Mouse (Mus musculus) heart, embryonic 11.5 days (tissue): Measurements from ENCODE around the gene Chmp6. TPM values are rescaled to one million over a fixed set of nuclear protein-coding genes. Genes with fewer than 3 reads are reported as not detected.

Source experiments
- ATAC-seq: fragments of 200-750 bp; cut with Nextera tagmentation; replicated peaks from 2 replicates; pipeline ENCODE4 v1.8.0; 2017; ENCODE audit warnings: moderate library complexity; ENCODE audit not compliant: insufficient number of reproducible peaks, low FRiP score, low TSS enrichment
- H3K27ac ChIP-seq: fragments of 300-500 bp; sonication (generic); 2 replicates; pipeline ENCODE4 v1.5.1; 2014; ENCODE audit warnings: mild to moderate bottlenecking, low read depth, low read length
- H3K27me3 ChIP-seq: fragments of 300-500 bp; sonication (generic); 2 replicates; pipeline ENCODE4 v1.6.1; 2014; ENCODE audit warnings: mild to moderate bottlenecking, low read length, mixed read lengths; ENCODE audit not compliant: control insufficient read depth, insufficient read depth
- H3K36me3 ChIP-seq: fragments of 300-500 bp; sonication (generic); 2 replicates; pipeline ENCODE4 v1.6.1; 2014; ENCODE audit warnings: mild to moderate bottlenecking, low read length, moderate library complexity, mixed read lengths; ENCODE audit not compliant: control insufficient read depth, insufficient read depth
- H3K4me1 ChIP-seq: fragments of 300-500 bp; sonication (generic); 2 replicates; pipeline ENCODE4 v1.6.1; 2014; ENCODE audit warnings: low read length; ENCODE audit not compliant: control insufficient read depth, insufficient read depth
- H3K4me2 ChIP-seq: fragments of 300-500 bp; sonication (generic); 2 replicates; pipeline ENCODE4 v1.6.1; 2014; ENCODE audit warnings: mild to moderate bottlenecking, moderate library complexity
- H3K4me3 ChIP-seq: fragments of 300-500 bp; sonication (generic); 2 replicates; pipeline ENCODE4 v1.5.1; 2014; ENCODE audit warnings: low read depth, low read length
- H3K9ac ChIP-seq: fragments of 300-500 bp; sonication (generic); 2 replicates; pipeline ENCODE4 v1.6.1; 2014; ENCODE audit warnings: mild to moderate bottlenecking, low read depth, low read length, moderate library complexity
- H3K9me3 ChIP-seq: fragments of 300-500 bp; sonication (generic); replicated peaks from 2 replicates; pipeline ENCODE4 v1.6.1; 2016; ENCODE audit warnings: low read length; ENCODE audit not compliant: control insufficient read depth
- WGBS: fragments of 180-500 bp; shearing (Covaris S2); extraction: QIAGEN DNeasy Blood & Tissue Kit; methylation state at CpG from one replicate; pipeline ENCODE4 v1.1.7; 2014; ENCODE audit not compliant: insufficient replicate concordance; 5-methylcytosine and 5-hydroxymethylcytosine counted together
- polyA plus RNA-seq: library from polyadenylated mRNA; unstranded; fragments of >200 nt; fragmentation: Nextera tagmentation; extraction: Ambion mirVana; gene quantifications from 2 replicates; pipeline ENCODE4 v1.2.1, GENCODE M21; 2014

Gene Chmp6
- polyA plus RNA-seq, 1 experiment from 2014 or later = 63.7 TPM

GRCm38 (mm10) chr11:119950535-119950934, 37.3 kb downstream of the Chmp6 start:
- ATAC-seq = no peak
- no peak overlapping the region for H3K4me3 ChIP-seq
- no peaks in the 10 kb centered on the region for H3K27me3 ChIP-seq
- WGBS = 83% methylated on average over 3 of the region's 3 CpGs
- H3K27ac ChIP-seq = no peak overlapping the region
- peaks cover 40% of the 10 kb centered on the region for H3K4me1 ChIP-seq
- no peak overlapping the region for H3K9ac ChIP-seq
- no peaks in the 10 kb centered on the region for H3K9me3 ChIP-seq
- H3K36me3 ChIP-seq = no peaks in the 10 kb centered on the region
- H3K4me2 ChIP-seq = no peak overlapping the region

- no peak for ATAC-seq
- Histone ChIP-seq H3K27me3 (no peaks in the 10 kb centered on the region), H3K4me2 (no peak overlapping the region), H3K4me3 (no peak overlapping the region), H3K4me1 (peaks cover 48% of the 10 kb centered on the region), H3K9me3 (no peaks in the 10 kb centered on the region), H3K9ac (no peak overlapping the region), H3K27ac (no peak overlapping the region), H3K36me3 (no peaks in the 10 kb centered on the region)
- WGBS = 89% methylated on average over 6 of the region's 6 CpGs
Measured at GRCm38 (mm10) chr11:119951326-119951725, 38.1 kb downstream of the Chmp6 start.

- no peaks in the 10 kb centered on the region for H3K27me3 ChIP-seq
- H3K4me2 ChIP-seq = no peak overlapping the region
- H3K4me1 ChIP-seq = peaks cover 51% of the 10 kb centered on the region
- H3K9ac ChIP-seq = no peak overlapping the region
- no peaks in the 10 kb centered on the region for H3K36me3 ChIP-seq
- no peak for ATAC-seq
- H3K4me3 ChIP-seq = no peak overlapping the region
- WGBS = 65% methylated on average over 5 of the region's 5 CpGs
- H3K27ac ChIP-seq = no peak overlapping the region
- no peaks in the 10 kb centered on the region for H3K9me3 ChIP-seq
Measured at GRCm38 (mm10) chr11:119952429-119953224, 39.4 kb downstream of the Chmp6 start.

- Histone ChIP-seq H3K4me1 (peaks cover 39% of the 10 kb centered on the region), H3K4me2 (no peak overlapping the region), H3K9me3 (no peaks in the 10 kb centered on the region), H3K4me3 (no peak overlapping the region), H3K27me3 (no peaks in the 10 kb centered on the region), H3K36me3 (no peaks in the 10 kb centered on the region; the same call in 1 of the 2 replicates), H3K9ac (no peak overlapping the region), H3K27ac (no peak overlapping the region)
- no peak for ATAC-seq
- 47% methylated on average over 4 of the region's 4 CpGs for WGBS
Measured at GRCm38 (mm10) chr11:119954233-119954632, 41.0 kb downstream of the Chmp6 start.

- H3K27ac ChIP-seq = 0 out of 2 replicates have a peak overlapping the region, but pooled peaks have one; percentile 12
- ATAC-seq = peak; percentile 44; the same call in 1 of the 2 replicates
- H3K27me3 ChIP-seq = no peaks in the 10 kb centered on the region
Measured at GRCm38 (mm10) chr11:119954749-119955337, 41.6 kb downstream of the Chmp6 start.

GRCm38 (mm10) chr11:119955432-119955831, 42.2 kb downstream of the Chmp6 start:
- no peak overlapping the region for H3K9ac ChIP-seq
- no peak overlapping the region for H3K4me2 ChIP-seq
- H3K9me3 ChIP-seq = no peaks in the 10 kb centered on the region
- no peaks in the 10 kb centered on the region; the same call in 1 of the 2 replicates for H3K36me3 ChIP-seq
- no peak overlapping the region for H3K4me3 ChIP-seq
- H3K4me1 ChIP-seq = peaks cover 39% of the 10 kb centered on the region
- 39% methylated on average over 3 of the region's 3 CpGs for WGBS
- H3K27me3 ChIP-seq = no peaks in the 10 kb centered on the region
- peak overlapping the region; percentile 62; the same call in 1 of the 2 replicates for H3K27ac ChIP-seq
- no peak for ATAC-seq

More at GRCm38 (mm10) chr11:119954749-119955337, 41.6 kb downstream of the Chmp6 start:
- 0 out of 2 replicates have a peak overlapping the region, but pooled peaks have one; percentile 11 for H3K4me2 ChIP-seq
- H3K4me3 ChIP-seq = no peak overlapping the region
- H3K9me3 ChIP-seq = no peaks in the 10 kb centered on the region
- no peaks in the 10 kb centered on the region; the same call in 1 of the 2 replicates for H3K36me3 ChIP-seq
- H3K4me1 ChIP-seq = peaks cover 39% of the 10 kb centered on the region
- WGBS = 58% methylated on average over 2 of the region's 2 CpGs
- no peak overlapping the region for H3K9ac ChIP-seq

GRCm38 (mm10) chr11:119956590-119956989, 43.3 kb downstream of the Chmp6 start:
- H3K9ac ChIP-seq = no peak overlapping the region
- ATAC-seq = no peak
- H3K4me3 ChIP-seq = no peak overlapping the region
- H3K4me1 ChIP-seq = peaks cover 39% of the 10 kb centered on the region
- no peak overlapping the region for H3K27ac ChIP-seq
- H3K4me2 ChIP-seq = no peak overlapping the region
- no peaks in the 10 kb centered on the region for H3K27me3 ChIP-seq
- no peaks in the 10 kb centered on the region for H3K9me3 ChIP-seq
- no peaks in the 10 kb centered on the region; the same call in 1 of the 2 replicates for H3K36me3 ChIP-seq
- WGBS = 86% methylated on average over 13 of the region's 13 CpGs

GRCm38 (mm10) chr11:119958856-119959255, 45.6 kb downstream of the Chmp6 start:
- H3K27ac ChIP-seq = no peak overlapping the region
- 66% methylated on average over 7 of the region's 7 CpGs for WGBS
- H3K9ac ChIP-seq = no peak overlapping the region
- H3K27me3 ChIP-seq = no peaks in the 10 kb centered on the region
- H3K4me1 ChIP-seq = peaks cover 23% of the 10 kb centered on the region
- H3K9me3 ChIP-seq = no peaks in the 10 kb centered on the region
- H3K4me2 ChIP-seq = no peak overlapping the region
- H3K36me3 ChIP-seq = no peaks in the 10 kb centered on the region; the same call in 1 of the 2 replicates
- no peak for ATAC-seq
- no peak overlapping the region for H3K4me3 ChIP-seq
